Mouse (Mus musculus): ENCODE data around the gene Dock9.

DNA sequence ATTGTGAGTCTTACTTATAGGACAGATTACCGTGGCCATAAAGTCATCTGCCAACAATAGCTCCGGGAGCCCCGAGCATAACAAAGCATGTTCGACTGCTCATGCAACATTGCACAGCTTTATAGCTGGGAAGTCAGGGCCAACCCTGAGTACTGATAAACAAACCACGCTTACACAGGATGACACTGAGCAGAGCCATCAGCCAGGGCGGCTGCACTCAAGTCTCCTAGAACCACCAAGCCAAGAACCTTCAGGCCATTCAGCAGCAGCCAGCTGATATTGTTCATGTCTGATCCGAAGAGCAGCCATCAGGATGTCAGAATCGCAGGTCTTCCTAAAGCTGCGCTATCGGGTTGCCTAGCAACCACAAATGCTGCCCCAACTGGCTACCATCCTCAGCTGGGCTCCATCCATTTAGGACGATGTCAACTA, 35.6 kb downstream of the Dock9 start:
- TF ChIP-seq CTCF (IDR thresholded peaks at IDR 0.05): no peak
- no peak for TF ChIP-seq POLR2A (IDR thresholded peaks at IDR 0.05; ENCODE audit: insufficient read depth, low read depth, low read length)
- no peak for TF ChIP-seq EP300 (IDR thresholded peaks at IDR 0.05; ENCODE audit: insufficient read depth, low read depth, low read length)
